Mouse (Mus musculus): ENCODE data around the gene Ufc1. TPM values are rescaled to one million over a fixed set of nuclear protein-coding genes. Genes with fewer than 3 reads are reported as not detected.

Gene Ufc1
- polyA plus RNA-seq (2015; fragmentation: Illumina TruSeq; extraction: RNeasy Lipid Tissue Mini Kit (QIAGEN cat#74804); ENCODE audit: low read depth, low replicate concordance) = 187 TPM

DNA sequence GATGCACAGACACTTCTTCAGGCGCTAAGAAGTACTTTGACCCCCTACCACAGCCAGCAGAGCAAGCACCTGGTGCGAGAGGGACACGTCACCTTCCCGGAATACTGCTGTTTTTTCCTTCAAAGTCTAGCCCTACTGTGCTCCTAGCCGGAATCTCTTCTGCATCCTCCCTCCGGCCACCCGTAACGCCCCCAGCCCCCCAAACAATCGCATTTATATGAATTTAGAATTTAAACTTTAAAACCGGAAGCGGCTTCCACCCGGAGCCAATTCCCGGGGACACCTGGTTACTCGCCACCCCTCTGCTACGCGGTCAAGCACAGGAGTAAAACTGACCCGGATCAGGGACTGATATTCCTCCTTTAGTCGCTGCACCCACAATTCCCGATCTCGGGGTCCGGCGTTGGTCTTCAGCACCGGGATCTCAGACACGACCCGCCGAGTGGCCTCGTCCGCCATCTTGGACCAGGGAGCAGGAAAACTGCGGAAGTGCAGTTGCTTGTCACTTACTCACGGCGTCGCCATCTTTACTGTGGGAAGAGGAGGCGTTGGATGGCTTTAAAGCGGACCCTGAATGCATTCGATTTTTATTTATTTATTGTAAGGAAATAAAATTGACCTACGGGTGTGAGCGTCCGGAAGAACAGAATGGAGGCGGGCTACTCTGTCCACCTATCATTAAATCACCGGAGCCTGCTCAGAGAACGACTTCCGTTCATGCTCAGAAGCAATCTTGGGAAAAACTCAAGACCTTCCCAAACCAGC lies at the start of gene Ufc1:
Gene Ufc1 (minus strand): TSS at position 727 of the 765 bp plus-strand sequence.

DNA sequence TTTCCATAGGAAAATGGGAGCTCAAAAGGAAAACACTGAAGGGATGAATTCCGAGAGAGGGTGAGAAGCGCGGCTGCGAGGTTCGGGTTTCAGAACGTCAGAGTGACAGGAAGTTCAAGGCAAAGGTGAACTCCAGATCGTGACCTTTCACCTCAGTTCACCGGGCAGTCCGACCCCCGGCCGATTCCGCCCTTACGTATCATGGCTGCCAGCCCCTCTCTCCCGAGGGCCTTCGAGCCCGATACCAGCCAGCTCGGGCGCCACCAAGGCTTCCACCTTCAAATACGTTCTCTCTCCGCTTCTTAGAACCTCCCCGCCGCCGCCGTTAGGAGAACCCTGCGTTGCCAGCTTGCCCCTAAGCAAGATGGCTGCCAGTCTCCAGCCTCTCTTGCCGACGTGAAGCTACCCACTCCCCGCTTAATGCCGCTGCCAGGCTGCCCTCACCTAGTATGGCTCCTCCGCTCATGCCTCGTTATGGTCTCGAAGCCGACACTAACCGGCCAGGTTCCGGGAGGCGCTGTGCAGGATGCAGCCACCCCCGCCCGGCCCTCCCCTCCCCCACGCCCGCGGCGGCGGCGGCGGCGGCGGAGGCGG lies 34.1 kb upstream of the Ufc1 start, which contains the start of gene Dedd:
Gene Dedd (plus strand): TSS at position 307 of the 594 bp plus-strand sequence.

DNA sequence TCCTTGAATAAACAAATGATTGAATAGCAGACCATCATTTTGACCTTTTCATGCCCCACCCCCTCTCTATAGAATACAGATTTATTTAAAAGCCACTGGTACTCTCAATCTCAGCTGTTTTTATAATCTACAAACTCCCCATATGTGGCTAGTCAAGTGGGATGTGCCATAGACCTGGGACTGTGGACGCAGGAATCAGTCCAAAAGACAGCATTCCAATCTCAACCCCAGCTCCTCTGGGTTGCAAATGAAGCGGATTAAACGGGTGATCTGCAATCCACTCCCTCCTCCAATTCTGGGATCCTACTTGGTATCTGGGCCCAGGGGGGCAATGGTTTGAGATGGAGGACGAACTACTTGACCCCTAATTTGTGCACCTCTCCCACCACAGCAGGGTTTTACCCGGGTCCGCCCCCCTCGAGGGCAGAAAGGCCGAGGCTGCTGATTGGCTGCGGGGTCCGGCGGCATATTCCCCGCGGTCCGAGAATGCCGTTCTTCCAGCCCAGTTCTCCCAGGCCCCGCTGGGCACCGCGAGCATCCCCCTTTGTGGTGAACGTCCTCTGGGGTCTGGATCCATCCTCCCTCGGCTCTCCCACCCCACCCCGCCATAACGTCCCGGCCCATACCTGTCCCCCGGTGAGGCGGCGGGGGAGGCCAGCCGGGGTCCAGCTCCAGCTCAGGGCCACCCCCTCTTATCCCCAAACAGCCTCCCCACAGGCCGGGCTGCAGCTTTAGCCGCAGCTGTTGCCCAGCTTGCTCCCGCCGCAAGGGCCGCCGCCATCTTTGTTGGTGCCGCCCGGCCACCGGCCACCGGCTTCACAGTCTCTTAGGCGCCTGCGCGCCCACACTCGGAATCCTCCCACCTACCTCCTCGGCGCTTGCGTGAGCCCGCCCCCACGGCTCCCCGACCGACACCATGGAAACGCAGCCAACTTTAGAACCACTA lies 7.4 kb downstream of the Ufc1 start, which contains the start of gene Usp21:
Gene Usp21 (minus strand): TSS at position 856 of the 946 bp plus-strand sequence.

GRCm38 (mm10) chr1:171280916-171281527 lies 13.8 kb downstream of the Ufc1 start, which contains the start of gene Ppox:
Gene Ppox, minus strand, starts transcription at chr1:171281186.

DNA sequence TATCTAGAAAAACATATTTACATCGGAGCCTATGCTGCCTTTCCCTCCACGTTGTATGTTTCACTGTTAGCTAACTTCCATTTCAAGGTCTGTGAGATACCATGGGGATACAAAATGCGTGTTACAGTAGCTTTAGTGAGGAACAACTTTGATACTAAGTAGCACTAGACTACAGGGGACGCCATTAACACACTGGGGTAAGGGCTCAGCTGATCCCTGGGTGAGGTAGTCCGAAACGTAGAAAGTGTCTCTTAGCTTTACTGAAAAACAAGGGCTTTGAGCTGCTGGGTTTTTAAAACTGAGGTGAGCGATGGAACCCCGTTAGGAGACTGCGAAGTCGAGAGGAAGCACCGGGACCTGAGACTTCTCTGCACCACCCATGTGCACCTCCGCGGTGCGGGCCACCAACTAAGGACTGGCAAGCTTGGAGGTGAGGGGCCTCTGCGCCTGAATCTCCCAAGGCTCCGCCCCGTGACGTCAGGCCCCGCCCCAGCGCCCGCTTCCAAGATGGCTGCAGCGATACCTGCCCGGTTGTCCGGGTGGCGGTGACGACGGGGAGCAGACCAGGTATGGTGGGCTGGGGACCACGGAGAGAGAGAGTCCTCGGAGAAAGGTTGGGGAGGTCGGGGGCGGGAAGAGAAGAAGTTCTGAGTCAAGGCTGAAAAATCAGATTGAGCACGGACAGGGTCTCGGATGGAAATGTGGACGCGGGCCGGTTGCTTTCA lies 24.8 kb downstream of the Ufc1 start, which contains the start of gene B4galt3:
Gene B4galt3 (plus strand): TSS at position 481 of the 725 bp plus-strand sequence.

GRCm38 (mm10) chr1:171250680-171251593 lies 43.9 kb downstream of the Ufc1 start, which contains the start of gene Ndufs2:
Gene Ndufs2, minus strand, starts transcription at chr1:171251388.

DNA sequence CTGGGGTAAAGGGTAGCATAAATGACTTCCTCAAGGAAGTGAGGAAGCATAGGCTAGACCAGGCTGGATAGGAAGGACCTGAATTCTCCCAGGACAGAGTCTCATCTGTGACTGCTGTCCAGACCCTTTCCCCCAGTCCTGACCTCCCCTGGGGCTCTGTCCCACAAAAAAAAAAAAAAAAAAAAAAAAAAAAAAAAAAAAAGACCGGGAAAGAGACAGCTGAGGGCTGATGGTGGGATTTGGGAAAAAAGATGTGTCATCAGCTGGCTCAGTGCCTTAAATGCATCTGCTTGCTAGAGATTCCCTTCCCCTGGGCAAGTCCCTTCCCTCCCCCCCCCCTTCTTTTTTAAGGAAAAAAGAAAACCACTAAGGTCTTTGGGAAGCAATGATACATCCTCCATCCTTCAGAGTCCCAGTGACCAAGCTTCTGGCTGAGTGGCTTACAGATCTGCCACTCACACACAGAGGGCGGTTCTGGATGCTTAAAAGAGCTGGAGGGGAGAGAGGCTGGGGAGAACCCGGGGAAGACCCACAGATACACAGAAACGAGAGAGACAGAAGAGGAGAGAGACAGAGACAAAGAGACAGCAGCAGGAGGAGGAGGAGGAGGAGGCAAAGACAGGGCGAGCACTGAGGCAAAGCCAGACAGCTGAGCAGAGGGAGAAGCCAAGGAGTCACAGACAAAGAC lies 44.8 kb downstream of the Ufc1 start, which contains the start of gene Adamts4:
Gene Adamts4 (plus strand): TSS at position 509 of the 688 bp plus-strand sequence.

Other genes with a start within 250 kb of the Ufc1 start
- 32.3 TPM for gene Fcgr3, start 230.1 kb downstream of the Ufc1 start, polyA plus RNA-seq (2015; fragmentation: Illumina TruSeq; extraction: RNeasy Lipid Tissue Mini Kit (QIAGEN cat#74804); ENCODE audit: low read depth, low replicate concordance)
- 5.5 TPM for gene Cfap126, start 181.1 kb downstream of the Ufc1 start, polyA plus RNA-seq (2015; fragmentation: Illumina TruSeq; extraction: RNeasy Lipid Tissue Mini Kit (QIAGEN cat#74804); ENCODE audit: low read depth, low replicate concordance)
- 136 TPM for gene Sdhc, start 144.4 kb downstream of the Ufc1 start, polyA plus RNA-seq (2015; fragmentation: Illumina TruSeq; extraction: RNeasy Lipid Tissue Mini Kit (QIAGEN cat#74804); ENCODE audit: low read depth, low replicate concordance)
- gene Mpz, start 144.3 kb downstream of the Ufc1 start, polyA plus RNA-seq (2015; fragmentation: Illumina TruSeq; extraction: RNeasy Lipid Tissue Mini Kit (QIAGEN cat#74804); ENCODE audit: low read depth, low replicate concordance) = not detected
- 282 TPM for gene Pcp4l1, start 98.8 kb downstream of the Ufc1 start, polyA plus RNA-seq (2015; fragmentation: Illumina TruSeq; extraction: RNeasy Lipid Tissue Mini Kit (QIAGEN cat#74804); ENCODE audit: low read depth, low replicate concordance)
- gene Nr1i3, start 81.1 kb downstream of the Ufc1 start, polyA plus RNA-seq (2015; fragmentation: Illumina TruSeq; extraction: RNeasy Lipid Tissue Mini Kit (QIAGEN cat#74804); ENCODE audit: low read depth, low replicate concordance) = 0.48 TPM
- 118 TPM for gene Tomm40l, start 72.5 kb downstream of the Ufc1 start, polyA plus RNA-seq (2015; fragmentation: Illumina TruSeq; extraction: RNeasy Lipid Tissue Mini Kit (QIAGEN cat#74804); ENCODE audit: low read depth, low replicate concordance)
- 6.9 TPM for gene Apoa2, start 70.0 kb downstream of the Ufc1 start, polyA plus RNA-seq (2015; fragmentation: Illumina TruSeq; extraction: RNeasy Lipid Tissue Mini Kit (QIAGEN cat#74804); ENCODE audit: low read depth, low replicate concordance)
- 35.4 TPM for gene Fcer1g, start 60.7 kb downstream of the Ufc1 start, polyA plus RNA-seq (2015; fragmentation: Illumina TruSeq; extraction: RNeasy Lipid Tissue Mini Kit (QIAGEN cat#74804); ENCODE audit: low read depth, low replicate concordance)
- 15.3 TPM for gene Adamts4, start 44.6 kb downstream of the Ufc1 start, polyA plus RNA-seq (2015; fragmentation: Illumina TruSeq; extraction: RNeasy Lipid Tissue Mini Kit (QIAGEN cat#74804); ENCODE audit: low read depth, low replicate concordance)
- gene Ndufs2, start 43.6 kb downstream of the Ufc1 start, polyA plus RNA-seq (2015; fragmentation: Illumina TruSeq; extraction: RNeasy Lipid Tissue Mini Kit (QIAGEN cat#74804); ENCODE audit: low read depth, low replicate concordance) = 322 TPM
- gene B4galt3, start 24.7 kb downstream of the Ufc1 start, polyA plus RNA-seq (2015; fragmentation: Illumina TruSeq; extraction: RNeasy Lipid Tissue Mini Kit (QIAGEN cat#74804); ENCODE audit: low read depth, low replicate concordance) = 44.0 TPM
- 35.3 TPM for gene Ppox, start 13.8 kb downstream of the Ufc1 start, polyA plus RNA-seq (2015; fragmentation: Illumina TruSeq; extraction: RNeasy Lipid Tissue Mini Kit (QIAGEN cat#74804); ENCODE audit: low read depth, low replicate concordance)
- 47.5 TPM for gene Usp21, start 7.0 kb downstream of the Ufc1 start, polyA plus RNA-seq (2015; fragmentation: Illumina TruSeq; extraction: RNeasy Lipid Tissue Mini Kit (QIAGEN cat#74804); ENCODE audit: low read depth, low replicate concordance)
- gene Dedd, start 34.1 kb upstream of the Ufc1 start, polyA plus RNA-seq (2015; fragmentation: Illumina TruSeq; extraction: RNeasy Lipid Tissue Mini Kit (QIAGEN cat#74804); ENCODE audit: low read depth, low replicate concordance) = 42.7 TPM
- 59.9 TPM for gene Nit1, start 50.6 kb upstream of the Ufc1 start, polyA plus RNA-seq (2015; fragmentation: Illumina TruSeq; extraction: RNeasy Lipid Tissue Mini Kit (QIAGEN cat#74804); ENCODE audit: low read depth, low replicate concordance)
- 221 TPM for gene Pfdn2, start 50.6 kb upstream of the Ufc1 start, polyA plus RNA-seq (2015; fragmentation: Illumina TruSeq; extraction: RNeasy Lipid Tissue Mini Kit (QIAGEN cat#74804); ENCODE audit: low read depth, low replicate concordance)
- 5.8 TPM for gene Klhdc9, start 65.8 kb upstream of the Ufc1 start, polyA plus RNA-seq (2015; fragmentation: Illumina TruSeq; extraction: RNeasy Lipid Tissue Mini Kit (QIAGEN cat#74804); ENCODE audit: low read depth, low replicate concordance)
- gene Nectin4, start 75.1 kb upstream of the Ufc1 start, polyA plus RNA-seq (2015; fragmentation: Illumina TruSeq; extraction: RNeasy Lipid Tissue Mini Kit (QIAGEN cat#74804); ENCODE audit: low read depth, low replicate concordance) = 4.8 TPM
- 2.2 TPM for gene Arhgap30, start 93.9 kb upstream of the Ufc1 start, polyA plus RNA-seq (2015; fragmentation: Illumina TruSeq; extraction: RNeasy Lipid Tissue Mini Kit (QIAGEN cat#74804); ENCODE audit: low read depth, low replicate concordance)
- 125 TPM for gene Usf1, start 116.3 kb upstream of the Ufc1 start, polyA plus RNA-seq (2015; fragmentation: Illumina TruSeq; extraction: RNeasy Lipid Tissue Mini Kit (QIAGEN cat#74804); ENCODE audit: low read depth, low replicate concordance)
- not detected for gene Tstd1, start 123.8 kb upstream of the Ufc1 start, polyA plus RNA-seq (2015; fragmentation: Illumina TruSeq; extraction: RNeasy Lipid Tissue Mini Kit (QIAGEN cat#74804); ENCODE audit: low read depth, low replicate concordance)
- gene F11r, start 142.5 kb upstream of the Ufc1 start, polyA plus RNA-seq (2015; fragmentation: Illumina TruSeq; extraction: RNeasy Lipid Tissue Mini Kit (QIAGEN cat#74804); ENCODE audit: low read depth, low replicate concordance) = 10.4 TPM
- gene Alyref2, start 208.5 kb upstream of the Ufc1 start, polyA plus RNA-seq (2015; fragmentation: Illumina TruSeq; extraction: RNeasy Lipid Tissue Mini Kit (QIAGEN cat#74804); ENCODE audit: low read depth, low replicate concordance) = 6.3 TPM
- gene Itln1, start 240.3 kb upstream of the Ufc1 start, polyA plus RNA-seq (2015; fragmentation: Illumina TruSeq; extraction: RNeasy Lipid Tissue Mini Kit (QIAGEN cat#74804); ENCODE audit: low read depth, low replicate concordance) = not detected

All from brain, adult 10 weeks (tissue).